Mouse (Mus musculus) cortical plate, adult 2 months (tissue): Measurements from ENCODE around the gene Larp4b. TPM values are rescaled to one million over a fixed set of nuclear protein-coding genes. Genes with fewer than 3 reads are reported as not detected.

Experiments
- H3K27ac ChIP-seq: fragments of 200-500 bp; 2 replicates; pipeline ENCODE4 v1.5.1; 2012; ENCODE audit warnings: low read length, control low read depth, inconsistent platforms; ENCODE audit not compliant: insufficient read depth
- H3K4me1 ChIP-seq: fragments of 200-500 bp; 2 replicates; pipeline ENCODE4 v1.6.1; 2011; ENCODE audit warnings: low read length; ENCODE audit not compliant: control insufficient read depth, insufficient read depth
- H3K4me3 ChIP-seq: fragments of 200-500 bp; 2 replicates; pipeline ENCODE4 v1.5.1; 2011; ENCODE audit warnings: mild to moderate bottlenecking, low read length, control low read depth; ENCODE audit not compliant: insufficient read depth
- CTCF ChIP-seq: fragments of 200-500 bp; IDR thresholded peaks from 2 replicates; pipeline ENCODE4 v1.5.1; 2011; ENCODE audit warnings: mild to moderate bottlenecking, control low read depth, low read length; ENCODE audit not compliant: insufficient read depth; ENCODE audit errors: extremely low read depth
- POLR2A ChIP-seq: fragments of 200-500 bp; IDR thresholded peaks from 2 replicates; pipeline ENCODE4 v1.6.1; 2011; ENCODE audit warnings: mild to moderate bottlenecking, low read length, control low read depth; ENCODE audit not compliant: insufficient read depth; ENCODE audit errors: extremely low read depth
- polyA plus RNA-seq: library from polyadenylated mRNA; depleted of rRNA; stranded (reverse); fragments of >200 nt; gene quantifications from 2 replicates; pipeline ENCODE4 v1.2.3, GENCODE M21; 2012

The Larp4b gene
- polyA plus RNA-seq, 1 experiment = 31.7 TPM

- H3K4me1 ChIP-seq = no peaks in the 10 kb centered on the region
- H3K4me3 ChIP-seq = no peak overlapping the region
- no peak overlapping the region for H3K27ac ChIP-seq
- no peak for TF ChIP-seq CTCF
- no peak for TF ChIP-seq POLR2A
These were observed 17.7 kb upstream of the Larp4b start for GRCm38 (mm10) chr13:9075825-9076592.

GRCm38 (mm10) chr13:9082128-9082883 is 11.4 kb upstream of the Larp4b start:
- Histone ChIP-seq H3K4me3 (no peak overlapping the region), H3K4me1 (no peaks in the 10 kb centered on the region), H3K27ac (no peak overlapping the region)
- no peak for TF ChIP-seq POLR2A
- TF ChIP-seq CTCF = no peak

- peak overlapping the region; percentile 56; the same call in 1 of the 2 replicates for H3K27ac ChIP-seq
- TF ChIP-seq POLR2A (no peak), CTCF (no peak)
- H3K4me1 ChIP-seq = peaks cover 2% of the 10 kb centered on the region; the same call in 1 of the 2 replicates
- peak overlapping the region; percentile 50 for H3K4me3 ChIP-seq
These were observed 702 bp downstream of the Larp4b start for GRCm38 (mm10) chr13:9094186-9094980.

GRCm38 (mm10) chr13:9099289-9099688 is 5.6 kb downstream of the Larp4b start:
- no peak overlapping the region for H3K4me3 ChIP-seq
- TF ChIP-seq CTCF (no peak), POLR2A (no peak)
- H3K4me1 ChIP-seq = peaks cover 2% of the 10 kb centered on the region; the same call in 1 of the 2 replicates
- H3K27ac ChIP-seq = no peak overlapping the region

GRCm38 (mm10) chr13:9100517-9100916 is 6.8 kb downstream of the Larp4b start:
- Histone ChIP-seq H3K27ac (no peak overlapping the region), H3K4me3 (no peak overlapping the region), H3K4me1 (peaks cover 1% of the 10 kb centered on the region; the same call in 1 of the 2 replicates)
- TF ChIP-seq POLR2A = no peak
- TF ChIP-seq CTCF = no peak

GRCm38 (mm10) chr13:9106246-9106645 is 12.6 kb downstream of the Larp4b start:
- no peak for TF ChIP-seq CTCF
- no peak for TF ChIP-seq POLR2A
- no peak overlapping the region for H3K4me3 ChIP-seq
- H3K4me1 ChIP-seq = peaks cover 2% of the 10 kb centered on the region
- H3K27ac ChIP-seq = no peak overlapping the region

- peaks cover 2% of the 10 kb centered on the region for H3K4me1 ChIP-seq
- TF ChIP-seq POLR2A = no peak
- no peak overlapping the region for H3K27ac ChIP-seq
- H3K4me3 ChIP-seq = no peak overlapping the region
These were observed 13.5 kb downstream of the Larp4b start for GRCm38 (mm10) chr13:9106992-9107858.

GRCm38 (mm10) chr13:9113735-9114134 is 20.1 kb downstream of the Larp4b start:
- TF ChIP-seq POLR2A (no peak), CTCF (no peak)
- H3K27ac ChIP-seq = no peak overlapping the region
- H3K4me3 ChIP-seq = no peak overlapping the region
- H3K4me1 ChIP-seq = peaks cover 5% of the 10 kb centered on the region
